Mouse (Mus musculus) ES-Bruce4 (cell line): ENCODE measurements around the gene Lamc3. TPM values are rescaled to one million over a fixed set of nuclear protein-coding genes. Genes with fewer than 3 reads are reported as not detected.

Experiments used
- H3K27ac ChIP-seq: 2 replicates; pipeline ENCODE4 v1.5.1; 2012; ENCODE audit warnings: low read length, inconsistent platforms; ENCODE audit not compliant: insufficient read depth
- H3K27me3 ChIP-seq: 2 replicates; pipeline ENCODE4 v1.6.1; 2012; ENCODE audit warnings: mild to moderate bottlenecking, low read length, inconsistent platforms; ENCODE audit not compliant: control insufficient read depth, poor library complexity, insufficient read depth, severe bottlenecking
- H3K36me3 ChIP-seq: 2 replicates; pipeline ENCODE4 v1.6.1; 2012; ENCODE audit warnings: inconsistent platforms, mild to moderate bottlenecking, low read length, moderate library complexity; ENCODE audit not compliant: control insufficient read depth, poor library complexity, insufficient read depth, severe bottlenecking
- H3K4me1 ChIP-seq: one replicate; pipeline ENCODE4 v1.8.1; 2011; ENCODE audit warnings: low read length; ENCODE audit not compliant: control insufficient read depth, insufficient read depth
- H3K4me3 ChIP-seq: 2 replicates; pipeline ENCODE4 v1.5.1; 2011; ENCODE audit warnings: low read depth, mild to moderate bottlenecking, low read length
- H3K9ac ChIP-seq: 2 replicates; pipeline ENCODE4 v1.6.1; 2012; ENCODE audit warnings: low read depth, mild to moderate bottlenecking, inconsistent platforms; ENCODE audit not compliant: poor library complexity, severe bottlenecking
- H3K9me3 ChIP-seq: replicated peaks from 2 replicates; pipeline ENCODE4 v1.6.1; 2012; ENCODE audit warnings: mild to moderate bottlenecking, low read length, inconsistent platforms; ENCODE audit not compliant: control insufficient read depth, poor library complexity, insufficient read depth, severe bottlenecking
- CTCF ChIP-seq: IDR thresholded peaks from one replicate; pipeline ENCODE4 v1.8.1; 2011; ENCODE audit warnings: low read depth, low read length
- EP300 ChIP-seq: IDR thresholded peaks from 2 replicates; pipeline ENCODE4 v1.6.1; 2011; ENCODE audit warnings: low read depth, low read length; ENCODE audit not compliant: insufficient read depth
- POLR2A ChIP-seq: IDR thresholded peaks from one replicate; pipeline ENCODE4 v1.8.1; 2011; ENCODE audit warnings: low read length; ENCODE audit not compliant: insufficient read depth
- polyA plus RNA-seq: library from polyadenylated mRNA; stranded (reverse); fragments of >200 nt; gene quantifications from 2 replicates; pipeline ENCODE4 v1.2.4, GENCODE M21; 2011; ENCODE audit warnings: low read depth; ENCODE audit not compliant: missing spikeins, insufficient read depth, insufficient read length

Lamc3 gene
- polyA plus RNA-seq, 1 experiment = not detected

DNA sequence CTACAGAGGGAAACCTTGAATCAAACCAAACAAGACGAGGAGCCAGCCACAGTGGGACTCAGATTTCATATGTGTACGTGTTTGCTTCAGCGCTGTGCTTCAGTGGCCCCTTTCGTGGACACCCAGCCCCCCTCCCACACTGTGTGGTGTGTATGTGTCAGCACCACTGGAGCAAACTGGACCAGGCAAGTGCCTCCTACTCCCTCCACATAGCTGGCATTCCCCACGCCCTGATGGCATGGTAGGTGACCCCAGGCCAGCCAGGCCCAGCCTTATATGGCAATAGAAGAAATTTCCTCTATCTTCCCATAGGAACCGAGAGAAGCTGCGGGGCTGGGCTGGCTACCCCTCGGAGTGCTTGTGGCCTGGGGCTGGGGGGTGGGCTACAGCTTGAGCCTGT lies 66.6 kb downstream of the Lamc3 start:
- H3K27me3 ChIP-seq = no peaks in the 10 kb centered on the region
- TF ChIP-seq POLR2A (no peak), EP300 (no peak), CTCF (no peak)
- no peaks in the 10 kb centered on the region for H3K9me3 ChIP-seq
- H3K27ac ChIP-seq = no peak overlapping the region
- no peak overlapping the region for H3K9ac ChIP-seq
- H3K36me3 ChIP-seq = no peaks in the 10 kb centered on the region
- H3K4me1 ChIP-seq = peaks cover 6% of the 10 kb centered on the region
- no peak overlapping the region for H3K4me3 ChIP-seq

DNA sequence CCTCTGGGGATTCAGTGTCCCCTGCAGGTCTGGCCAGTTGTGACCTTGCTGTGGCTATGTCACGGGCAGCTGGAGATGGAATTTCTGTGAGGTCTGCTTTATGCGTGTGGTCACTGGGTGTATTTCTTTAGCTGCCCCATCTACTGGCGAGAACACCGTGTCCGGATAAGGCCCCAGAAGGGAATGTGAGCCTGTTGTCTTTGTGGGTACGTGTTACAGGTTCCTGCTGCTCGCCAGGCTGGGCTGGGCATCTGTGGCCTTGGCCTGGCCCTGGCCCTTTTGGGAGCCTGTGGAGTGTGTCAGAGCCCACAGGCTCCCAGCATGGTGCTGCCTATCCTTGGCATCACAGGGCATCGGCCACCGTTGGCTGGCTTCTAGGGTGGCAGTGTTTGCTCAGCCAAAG lies 67.7 kb downstream of the Lamc3 start:
- Histone ChIP-seq H3K9me3 (no peaks in the 10 kb centered on the region), H3K4me1 (peaks cover 6% of the 10 kb centered on the region), H3K36me3 (no peaks in the 10 kb centered on the region), H3K27me3 (no peaks in the 10 kb centered on the region), H3K4me3 (no peak overlapping the region), H3K9ac (no peak overlapping the region), H3K27ac (no peak overlapping the region)
- TF ChIP-seq EP300 (no peak), CTCF (no peak), POLR2A (no peak)

GRCm38 (mm10) chr2:31955686-31956085 lies 68.6 kb downstream of the Lamc3 start:
- Histone ChIP-seq H3K27ac (no peak overlapping the region), H3K9ac (no peak overlapping the region), H3K9me3 (no peaks in the 10 kb centered on the region), H3K36me3 (no peaks in the 10 kb centered on the region), H3K4me1 (peaks cover 7% of the 10 kb centered on the region), H3K4me3 (no peak overlapping the region), H3K27me3 (no peaks in the 10 kb centered on the region)
- TF ChIP-seq POLR2A (no peak), EP300 (peak; percentile 90)

GRCm38 (mm10) chr2:31957211-31957610 lies 70.1 kb downstream of the Lamc3 start:
- H3K9me3 ChIP-seq = no peaks in the 10 kb centered on the region
- no peaks in the 10 kb centered on the region for H3K36me3 ChIP-seq
- no peak overlapping the region for H3K27ac ChIP-seq
- no peak overlapping the region for H3K4me3 ChIP-seq
- TF ChIP-seq POLR2A = no peak
- peak; percentile 86 for TF ChIP-seq EP300
- peaks cover 9% of the 10 kb centered on the region for H3K4me1 ChIP-seq
- no peak overlapping the region for H3K9ac ChIP-seq
- H3K27me3 ChIP-seq = no peaks in the 10 kb centered on the region

DNA sequence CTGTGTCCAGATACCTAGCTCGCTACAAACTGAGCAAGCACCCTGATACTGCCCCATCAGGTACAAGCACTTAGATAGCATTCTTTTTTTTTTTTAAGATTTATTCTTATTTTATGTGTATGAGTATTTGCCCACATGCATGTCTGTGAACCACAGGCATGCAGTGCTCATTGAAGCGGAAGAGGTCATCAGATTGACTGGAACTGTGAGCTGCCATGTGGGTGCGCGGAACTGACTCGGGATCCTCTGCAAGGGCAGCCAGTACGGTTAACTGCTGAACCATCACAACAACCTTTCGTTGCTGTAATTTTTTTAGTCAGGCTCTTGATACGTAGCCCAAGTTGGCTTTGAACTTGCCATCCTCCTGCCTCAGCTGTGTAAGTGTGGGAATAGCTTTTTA lies 73.9 kb downstream of the Lamc3 start:
- H3K27me3 ChIP-seq = no peaks in the 10 kb centered on the region
- H3K9me3 ChIP-seq = no peaks in the 10 kb centered on the region
- TF ChIP-seq EP300 (no peak), POLR2A (no peak), CTCF (no peak)
- no peak overlapping the region for H3K9ac ChIP-seq
- H3K36me3 ChIP-seq = no peaks in the 10 kb centered on the region
- H3K4me3 ChIP-seq = peak overlapping the region; percentile 33
- peaks cover 8% of the 10 kb centered on the region for H3K4me1 ChIP-seq
- no peak overlapping the region for H3K27ac ChIP-seq

DNA sequence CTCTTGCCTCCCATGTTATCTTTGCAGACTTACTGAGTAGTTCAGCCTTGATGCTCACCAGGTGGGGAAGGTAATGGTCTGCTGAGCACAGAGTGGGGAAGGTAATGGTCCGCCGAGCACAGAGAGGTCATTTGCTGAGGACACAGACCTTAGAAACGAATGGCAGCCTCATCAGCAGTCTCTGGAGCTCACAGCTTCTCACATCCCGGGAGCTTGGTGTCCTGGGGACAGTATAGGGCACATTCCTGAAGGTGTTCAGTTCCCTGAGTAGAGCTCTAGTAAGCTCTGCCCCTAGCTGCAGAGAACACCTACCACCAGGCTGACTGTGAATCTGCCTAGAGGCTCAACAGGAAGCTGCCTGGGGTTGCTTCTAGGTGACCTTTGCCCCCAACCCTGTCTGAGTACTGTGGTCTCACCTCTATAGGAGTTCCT lies 74.7 kb downstream of the Lamc3 start:
- Histone ChIP-seq H3K4me1 (peaks cover 5% of the 10 kb centered on the region), H3K9ac (no peak overlapping the region), H3K27me3 (no peaks in the 10 kb centered on the region), H3K36me3 (no peaks in the 10 kb centered on the region), H3K4me3 (peak overlapping the region; percentile 16; the same call in 1 of the 2 replicates), H3K27ac (no peak overlapping the region), H3K9me3 (no peaks in the 10 kb centered on the region)
- TF ChIP-seq CTCF (no peak), EP300 (no peak), POLR2A (no peak)
